Mouse (Mus musculus) E14TG2a.4 (cell line): ENCODE results near the gene Trank1.

Source experiments
- CTCF ChIP-seq: conservative IDR thresholded peaks from 2 replicates; pipeline ENCODE4 v1.5.1; 2014; ENCODE audit warnings: low read length
- NANOG ChIP-seq: IDR thresholded peaks from 2 replicates; pipeline ENCODE4 v1.6.1; 2014; ENCODE audit warnings: borderline replicate concordance, low read length, mixed read lengths

- TF ChIP-seq CTCF, result no peak
- TF ChIP-seq NANOG, result no peak
Observed at GRCm38 (mm10) chr9:111405080-111405428, 93.5 kb downstream of the Trank1 start.
